Mouse (Mus musculus): ENCODE results near the gene Vmn2r20. TPM values are rescaled to one million over a fixed set of nuclear protein-coding genes. Genes with fewer than 3 reads are reported as not detected.
"Not testable (repeated sequence)": the region's sequence is repeated elsewhere in the genome, so short reads cannot be mapped to it uniquely, and the experiment has no call there.

The Vmn2r20 gene
- polyA plus RNA-seq (2015; fragmentation: Nextera tagmentation; extraction: Ambion mirVana), result not detected in 2 replicates

DNA sequence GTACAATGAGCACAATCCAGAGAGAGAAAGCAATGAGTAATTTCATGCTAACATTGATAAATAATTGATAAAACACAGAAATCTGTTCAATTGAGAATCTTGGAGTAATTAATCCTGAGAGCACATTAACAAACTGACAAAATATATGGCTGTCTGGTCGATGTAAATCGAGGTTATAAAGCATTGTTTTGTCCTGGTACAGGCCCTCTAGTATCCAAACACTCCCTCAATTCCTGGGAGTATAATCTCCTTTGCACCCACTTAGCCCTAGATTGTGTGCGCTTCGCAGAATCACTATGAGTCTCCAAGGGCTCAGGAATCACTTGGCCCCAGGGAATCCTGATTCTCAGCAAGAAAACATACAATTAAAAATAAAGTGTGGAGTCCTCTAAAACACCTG, at the start of gene Vmn2r20:
Gene Vmn2r20, minus strand, starts transcription at position 101 of the 400 bp plus-strand sequence.
- H3K27me3 ChIP-seq; H3K4me2 ChIP-seq; H3K4me3 ChIP-seq (replicated peaks); H3K9me3 ChIP-seq (replicated peaks); H3K27ac ChIP-seq; H3K4me1 ChIP-seq; H3K9ac ChIP-seq; ATAC-seq (replicated peaks; ENCODE audit: low FRiP score); H3K36me3 ChIP-seq: not testable (repeated sequence)
- WGBS, result no CpG with 5 or more reads among the region's 4 CpGs

DNA sequence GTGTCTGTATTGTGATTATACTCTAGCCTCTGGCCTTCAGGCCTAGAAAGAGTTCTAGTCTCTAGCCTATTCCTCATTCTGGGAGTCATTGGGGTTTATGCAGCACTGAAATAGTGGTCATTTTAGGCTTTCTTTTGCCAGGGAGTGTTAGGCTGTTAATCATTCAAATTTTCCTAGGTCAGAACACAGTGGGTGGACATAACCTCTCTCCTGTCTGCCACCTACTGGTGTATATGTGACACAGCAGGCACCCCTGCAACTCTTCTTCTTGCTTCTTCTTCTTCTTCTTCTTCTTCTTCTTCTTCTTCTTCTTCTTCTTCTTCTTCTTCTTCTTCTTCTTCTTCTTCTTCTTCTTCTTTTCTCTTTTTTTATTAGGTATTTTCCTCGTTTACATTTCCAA, 6.5 kb upstream of the Vmn2r20 start:
- not testable (repeated sequence) for ATAC-seq (replicated peaks; ENCODE audit: low FRiP score); H3K27me3 ChIP-seq; H3K36me3 ChIP-seq; H3K4me1 ChIP-seq; H3K4me3 ChIP-seq (replicated peaks); H3K9ac ChIP-seq; H3K9me3 ChIP-seq (replicated peaks); H3K4me2 ChIP-seq; H3K27ac ChIP-seq
- WGBS, result no CpG with 5 or more reads among the region's 1 CpGs

DNA sequence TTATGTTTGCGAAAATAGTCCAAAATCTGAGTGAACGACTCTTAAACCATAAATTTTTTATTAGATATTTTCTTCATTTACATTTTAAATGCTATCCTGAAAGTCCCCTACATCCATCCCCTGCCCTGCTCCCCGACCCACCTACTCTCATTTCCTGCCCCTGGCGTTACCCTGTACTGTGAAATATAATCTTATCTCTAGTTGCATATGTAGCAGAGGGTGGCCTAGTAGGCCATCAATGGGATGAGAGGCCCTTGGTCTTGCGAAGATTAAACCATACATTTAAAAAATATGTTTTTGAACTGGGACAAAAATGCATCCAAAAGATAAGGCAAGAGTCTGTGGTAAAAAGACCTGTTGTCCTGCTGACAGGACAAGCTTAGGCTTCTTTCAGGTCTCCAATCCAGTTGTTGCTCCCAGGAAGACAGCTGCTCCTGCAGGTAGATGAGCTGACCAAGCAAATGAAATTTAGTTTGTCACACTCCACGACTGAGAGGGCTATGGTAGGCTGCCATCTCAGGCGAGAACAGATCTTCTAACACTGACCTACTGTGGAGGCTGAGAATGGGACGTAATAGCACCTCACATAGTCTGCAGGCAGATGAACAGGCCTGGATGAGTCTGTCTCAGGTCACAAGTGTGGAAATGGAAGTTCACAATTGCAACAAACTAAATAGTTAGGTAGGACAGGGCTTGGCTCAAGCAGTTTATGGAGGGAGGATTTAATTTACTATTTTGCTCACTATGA, 10.8 kb downstream of the Vmn2r20 start:
- not testable (repeated sequence) for H3K4me3 ChIP-seq (replicated peaks); H3K27me3 ChIP-seq; H3K4me2 ChIP-seq; H3K4me1 ChIP-seq; H3K36me3 ChIP-seq; H3K9ac ChIP-seq; H3K27ac ChIP-seq; ATAC-seq (replicated peaks; ENCODE audit: low FRiP score); H3K9me3 ChIP-seq (replicated peaks)
- no CpG with 5 or more reads among the region's 8 CpGs for WGBS

DNA sequence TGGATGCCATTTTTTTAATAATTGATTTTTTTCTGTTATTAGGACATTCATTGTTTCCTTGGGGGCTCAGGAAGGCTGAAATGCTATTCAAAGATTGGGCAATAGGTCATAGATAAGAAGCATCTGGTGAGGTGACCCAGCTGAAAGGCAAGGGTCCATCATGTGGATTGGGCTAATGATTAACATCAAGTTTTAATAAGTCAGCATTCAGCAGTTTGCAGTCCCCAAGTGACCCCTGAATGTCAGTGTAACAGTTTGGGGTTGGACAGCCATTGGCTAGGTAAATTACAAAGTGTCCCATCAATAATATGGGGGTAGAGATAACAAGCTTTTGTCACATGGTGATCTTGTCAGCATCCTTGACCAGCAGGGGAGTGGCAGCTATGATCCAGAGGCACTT, 29.1 kb downstream of the Vmn2r20 start:
- H3K36me3 ChIP-seq; ATAC-seq (replicated peaks; ENCODE audit: low FRiP score); H3K9ac ChIP-seq; H3K27ac ChIP-seq; H3K4me1 ChIP-seq; H3K27me3 ChIP-seq; H3K4me2 ChIP-seq; H3K4me3 ChIP-seq (replicated peaks); H3K9me3 ChIP-seq (replicated peaks): not testable (repeated sequence)

DNA sequence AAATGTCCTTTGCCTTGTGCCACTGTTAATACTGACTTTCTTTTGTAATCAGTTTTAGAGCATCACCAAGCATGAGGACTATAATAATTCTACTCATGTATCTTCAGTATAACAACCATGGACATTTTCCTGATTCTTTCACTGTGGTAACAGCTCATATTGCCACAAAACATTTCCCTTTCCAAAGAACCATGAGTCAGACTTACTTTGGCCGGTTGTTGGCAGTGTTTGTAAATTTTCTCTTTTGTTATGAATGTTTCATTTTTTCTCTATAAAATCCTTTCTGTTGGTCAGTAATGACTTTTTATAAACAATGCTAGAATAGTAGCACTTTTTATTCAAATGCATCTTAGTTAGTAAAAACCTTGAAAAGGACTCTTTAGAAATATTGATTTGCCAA, 71.8 kb downstream of the Vmn2r20 start:
- Histone ChIP-seq H3K27ac (no peak overlapping the region), H3K4me3 (replicated peaks) (no peak overlapping the region), H3K4me1 (no peaks in the 10 kb centered on the region), H3K9me3 (replicated peaks) (no peaks in the 10 kb centered on the region), H3K4me2 (no peak overlapping the region), H3K36me3 (no peaks in the 10 kb centered on the region), H3K9ac (no peak overlapping the region), H3K27me3 (no peaks in the 10 kb centered on the region)
- no peak for ATAC-seq (replicated peaks; ENCODE audit: low FRiP score)
- 98% methylated on average over 1 of the region's 1 CpGs for WGBS

DNA sequence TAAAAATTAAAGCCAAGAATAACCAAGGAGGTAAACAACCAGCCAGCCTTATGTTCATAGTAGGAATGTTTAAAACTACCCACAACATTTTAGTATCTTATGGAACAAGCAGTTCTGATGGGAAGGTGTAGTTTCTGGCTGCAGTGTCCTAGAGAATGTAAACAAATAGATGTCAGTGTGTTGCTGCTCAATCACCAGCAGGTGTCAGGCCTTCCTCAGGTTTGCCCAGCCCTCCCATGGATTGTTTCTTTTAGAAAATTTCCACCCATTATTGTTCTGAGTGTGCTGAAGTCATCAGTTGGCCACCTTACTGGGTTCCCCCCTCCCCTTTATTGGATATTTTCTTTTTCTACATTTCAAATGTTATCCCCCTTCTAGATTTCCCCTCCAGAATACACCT, 77.8 kb downstream of the Vmn2r20 start:
- H3K27ac ChIP-seq, result no peak overlapping the region
- no peaks in the 10 kb centered on the region for H3K36me3 ChIP-seq
- H3K9ac ChIP-seq, result no peak overlapping the region
- no peaks in the 10 kb centered on the region for H3K9me3 ChIP-seq (replicated peaks)
- H3K27me3 ChIP-seq, result no peaks in the 10 kb centered on the region
- H3K4me3 ChIP-seq (replicated peaks), result no peak overlapping the region
- 0 out of 2 replicates have a peak, but pooled peaks have one; percentile 70 for ATAC-seq (replicated peaks; ENCODE audit: low FRiP score)
- no peaks in the 10 kb centered on the region for H3K4me1 ChIP-seq
- no peak overlapping the region for H3K4me2 ChIP-seq

DNA sequence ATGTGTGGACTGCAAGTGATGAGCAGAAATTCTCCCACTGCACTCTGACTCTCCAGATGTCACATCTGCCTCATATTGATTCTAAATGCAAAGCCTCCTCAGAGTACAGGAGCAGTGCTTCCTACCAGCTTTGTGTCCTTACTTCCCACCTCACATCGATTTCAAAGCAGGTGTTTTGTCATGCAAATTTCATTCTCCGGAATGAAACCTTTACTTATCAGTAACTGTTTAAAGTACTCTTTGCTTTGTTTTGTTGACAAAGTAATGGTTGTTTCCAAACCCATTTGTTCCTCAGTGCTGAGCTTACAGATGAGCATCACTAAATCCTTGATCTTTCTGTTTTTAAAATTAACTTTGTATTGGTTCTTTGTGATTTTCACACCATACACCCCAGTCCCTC, 85.4 kb downstream of the Vmn2r20 start:
- H3K27me3 ChIP-seq, result no peaks in the 10 kb centered on the region
- no peak overlapping the region for H3K4me3 ChIP-seq (replicated peaks)
- no peaks in the 10 kb centered on the region for H3K9me3 ChIP-seq (replicated peaks)
- no peak overlapping the region for H3K4me2 ChIP-seq
- H3K4me1 ChIP-seq, result no peaks in the 10 kb centered on the region
- no peak overlapping the region for H3K9ac ChIP-seq
- no peak for ATAC-seq (replicated peaks; ENCODE audit: low FRiP score)
- no peak overlapping the region for H3K27ac ChIP-seq
- WGBS, result 53% methylated on average over 2 of the region's 2 CpGs
- H3K36me3 ChIP-seq, result no peaks in the 10 kb centered on the region

Other genes with a start within 250 kb of the Vmn2r20 start
- gene Clec4b2, start 245.2 kb downstream of the Vmn2r20 start, polyA plus RNA-seq (2015; fragmentation: Nextera tagmentation; extraction: Ambion mirVana), result not detected in 2 replicates
- 2.7 and 3.6 TPM in 2 replicates for gene Clec4n, start 188.3 kb downstream of the Vmn2r20 start, polyA plus RNA-seq (2015; fragmentation: Nextera tagmentation; extraction: Ambion mirVana)
- gene Clec4d, start 156.0 kb downstream of the Vmn2r20 start, polyA plus RNA-seq (2015; fragmentation: Nextera tagmentation; extraction: Ambion mirVana), result 0.35 TPM in 1 of 2 replicates, not detected in the other
- not detected in 2 replicates for gene Clec4e, start 128.2 kb downstream of the Vmn2r20 start, polyA plus RNA-seq (2015; fragmentation: Nextera tagmentation; extraction: Ambion mirVana)
- not detected in 2 replicates for gene Vmn2r19, start 109.8 kb downstream of the Vmn2r20 start, polyA plus RNA-seq (2015; fragmentation: Nextera tagmentation; extraction: Ambion mirVana)
- gene Vmn2r21, start 115.3 kb upstream of the Vmn2r20 start, polyA plus RNA-seq (2015; fragmentation: Nextera tagmentation; extraction: Ambion mirVana), result not detected in 2 replicates
- gene Vmn2r22, start 232.6 kb upstream of the Vmn2r20 start, polyA plus RNA-seq (2015; fragmentation: Nextera tagmentation; extraction: Ambion mirVana), result not detected in 2 replicates

Data from kidney, embryonic 15.5 days (tissue).